Mouse (Mus musculus) forebrain, postnatal 0 days (tissue): ENCODE results near the gene Cox11. TPM values are rescaled to one million over a fixed set of nuclear protein-coding genes. Genes with fewer than 3 reads are reported as not detected.

Experiments used
- ATAC-seq: fragments of 200-750 bp; cut with Nextera tagmentation; 2 replicates; pipeline ENCODE4 v1.8.0; 2017; ENCODE audit warnings: mild to moderate bottlenecking, moderate library complexity
- DNase-seq: peaks from one replicate; pipeline ENCODE4 v3.0.0-alpha.2; 2015
- H3K27ac ChIP-seq: fragments of 300-500 bp; sonication (generic); 2 replicates; pipeline ENCODE4 v1.5.1; 2014; ENCODE audit warnings: low read depth, mild to moderate bottlenecking, antibody characterized with exemption, low read length, moderate library complexity, mixed read lengths
- H3K27me3 ChIP-seq: fragments of 300-500 bp; sonication (generic); 2 replicates; pipeline ENCODE4 v1.6.1; 2014; ENCODE audit warnings: mild to moderate bottlenecking, low read length, mixed read lengths; ENCODE audit not compliant: insufficient read depth
- H3K36me3 ChIP-seq: fragments of 300-500 bp; sonication (generic); 2 replicates; pipeline ENCODE4 v1.6.1; 2014; ENCODE audit warnings: mild to moderate bottlenecking, moderate library complexity; ENCODE audit not compliant: insufficient read depth
- H3K4me1 ChIP-seq: fragments of 300-500 bp; sonication (generic); 2 replicates; pipeline ENCODE4 v1.6.1; 2014; ENCODE audit warnings: antibody characterized with exemption; ENCODE audit not compliant: insufficient read depth
- H3K4me2 ChIP-seq: fragments of 300-500 bp; sonication (generic); 2 replicates; pipeline ENCODE4 v1.6.1; 2014; ENCODE audit warnings: low read depth, mild to moderate bottlenecking, moderate library complexity
- H3K4me3 ChIP-seq: fragments of 300-500 bp; sonication (generic); 2 replicates; pipeline ENCODE4 v1.5.1; 2014; ENCODE audit warnings: low read depth, low read length, mixed read lengths
- H3K9ac ChIP-seq: fragments of 300-500 bp; sonication (generic); 2 replicates; pipeline ENCODE4 v1.6.1; 2014; ENCODE audit warnings: mild to moderate bottlenecking
- H3K9me3 ChIP-seq: fragments of 300-500 bp; sonication (generic); 2 replicates; pipeline ENCODE4 v1.6.1; 2016; ENCODE audit warnings: low read length
- CTCF ChIP-seq: sonication (generic); IDR thresholded peaks from 2 replicates; pipeline ENCODE4 v1.5.1; 2016; ENCODE audit warnings: antibody characterized with exemption, control low read depth, low read depth
- WGBS: fragments of 180-500 bp; shearing (Covaris S2); extraction: QIAGEN DNeasy Blood & Tissue Kit; methylation state at CpG from one replicate; pipeline ENCODE4 v1.1.7; 2014; 5-methylcytosine and 5-hydroxymethylcytosine counted together
- polyA plus RNA-seq: library from polyadenylated mRNA; unstranded; fragments of >200 nt; fragmentation: Nextera tagmentation; extraction: Ambion mirVana; gene quantifications from 2 replicates; pipeline ENCODE4 v1.2.1, GENCODE M21; 2015
- total RNA-seq: library from RNA; depleted of rRNA; stranded (reverse); fragments of >200 nt; gene quantifications from 2 replicates; pipeline ENCODE4 v1.2.3, GENCODE M21; 2014; rRNA removed

The Cox11 gene
- total and polyA plus RNA-seq, 2 experiments from 2014 or later: 21.4 to 36.9 TPM

DNA sequence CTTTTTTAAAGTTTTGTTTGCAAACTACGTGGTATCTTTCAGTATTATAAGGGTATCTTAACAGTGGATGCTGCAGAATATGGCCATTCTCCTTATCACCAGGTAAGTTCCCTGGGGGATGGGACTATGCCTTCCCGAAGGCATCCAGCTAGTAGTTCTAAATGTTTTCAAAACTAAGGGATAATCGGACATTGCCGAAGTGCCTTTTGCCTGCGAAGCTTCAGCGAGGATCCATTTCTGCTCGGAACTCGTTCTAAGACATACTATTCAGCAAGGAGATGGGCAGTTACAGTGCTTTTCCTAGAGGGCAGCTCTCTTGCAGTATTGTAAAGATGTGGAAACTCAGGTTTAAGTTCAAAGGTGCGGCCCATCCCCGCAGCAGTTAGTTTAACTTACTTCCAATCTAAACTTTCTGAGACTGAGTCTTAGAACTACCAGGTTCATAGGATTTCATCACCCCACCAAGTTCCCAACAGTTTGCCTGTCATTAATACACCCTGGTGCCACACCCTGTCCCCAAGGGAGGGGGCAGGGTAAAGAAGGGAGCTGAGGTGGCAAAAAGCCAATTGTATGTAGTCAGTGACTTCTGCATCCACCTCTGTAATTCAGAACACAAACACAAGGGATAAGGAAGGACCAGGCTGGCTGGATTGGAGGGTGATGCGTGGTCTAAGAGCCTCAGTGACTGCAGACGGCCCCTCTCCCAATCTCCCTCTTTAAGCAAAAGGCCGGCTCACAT is 48.5 kb downstream of the Cox11 start:
- DNase-seq: no peak
- peak overlapping the region; percentile 87 for H3K4me2 ChIP-seq
- no peaks in the 10 kb centered on the region for H3K9me3 ChIP-seq
- no peak for TF ChIP-seq CTCF
- H3K27ac ChIP-seq: no peak overlapping the region
- 0 out of 2 replicates have a peak overlapping the region, but pooled peaks have one; percentile 58 for H3K9ac ChIP-seq
- H3K4me3 ChIP-seq: peak overlapping the region; percentile 62
- ATAC-seq: no peak
- H3K4me1 ChIP-seq: peaks cover 6% of the 10 kb centered on the region; the same call in 1 of the 2 replicates
- H3K36me3 ChIP-seq: no peaks in the 10 kb centered on the region
- 72% methylated on average over 13 of the region's 13 CpGs for WGBS
- H3K27me3 ChIP-seq: 0 out of 2 replicates have a peak, but pooled peaks cover 5% of the 10 kb centered on the region

DNA sequence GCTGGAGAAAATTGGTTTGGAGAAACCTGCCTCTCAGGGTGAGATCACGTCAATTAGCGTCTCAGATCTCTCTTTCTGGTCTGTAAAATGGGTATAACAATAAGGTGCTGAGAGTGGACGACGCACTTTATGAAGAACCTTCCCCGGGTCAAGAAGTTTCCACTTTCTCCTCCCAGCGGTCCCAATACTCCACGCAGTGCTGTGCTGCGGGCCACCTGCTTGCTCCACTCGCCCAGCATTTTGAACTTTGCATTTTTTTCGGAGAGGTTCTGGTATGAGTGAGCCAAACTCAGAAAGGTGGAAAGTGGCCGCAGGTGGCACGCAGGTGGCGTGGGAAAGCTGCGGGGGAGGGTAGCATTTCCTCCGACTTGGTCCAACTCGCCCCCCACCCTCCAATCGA is 49.1 kb downstream of the Cox11 start:
- H3K36me3 ChIP-seq: no peaks in the 10 kb centered on the region
- H3K27ac ChIP-seq: no peak overlapping the region
- ATAC-seq (peak; percentile 5; the same call in 1 of the 2 replicates), DNase-seq (no peak)
- no peak for TF ChIP-seq CTCF
- no peaks in the 10 kb centered on the region for H3K9me3 ChIP-seq
- peak overlapping the region; percentile 62 for H3K4me3 ChIP-seq
- 1% methylated on average over 17 of the region's 17 CpGs for WGBS
- H3K4me2 ChIP-seq: peak overlapping the region; percentile 87
- 0 out of 2 replicates have a peak, but pooled peaks cover 5% of the 10 kb centered on the region for H3K27me3 ChIP-seq
- peaks cover 6% of the 10 kb centered on the region; the same call in 1 of the 2 replicates for H3K4me1 ChIP-seq
- H3K9ac ChIP-seq: peak overlapping the region; percentile 58

DNA sequence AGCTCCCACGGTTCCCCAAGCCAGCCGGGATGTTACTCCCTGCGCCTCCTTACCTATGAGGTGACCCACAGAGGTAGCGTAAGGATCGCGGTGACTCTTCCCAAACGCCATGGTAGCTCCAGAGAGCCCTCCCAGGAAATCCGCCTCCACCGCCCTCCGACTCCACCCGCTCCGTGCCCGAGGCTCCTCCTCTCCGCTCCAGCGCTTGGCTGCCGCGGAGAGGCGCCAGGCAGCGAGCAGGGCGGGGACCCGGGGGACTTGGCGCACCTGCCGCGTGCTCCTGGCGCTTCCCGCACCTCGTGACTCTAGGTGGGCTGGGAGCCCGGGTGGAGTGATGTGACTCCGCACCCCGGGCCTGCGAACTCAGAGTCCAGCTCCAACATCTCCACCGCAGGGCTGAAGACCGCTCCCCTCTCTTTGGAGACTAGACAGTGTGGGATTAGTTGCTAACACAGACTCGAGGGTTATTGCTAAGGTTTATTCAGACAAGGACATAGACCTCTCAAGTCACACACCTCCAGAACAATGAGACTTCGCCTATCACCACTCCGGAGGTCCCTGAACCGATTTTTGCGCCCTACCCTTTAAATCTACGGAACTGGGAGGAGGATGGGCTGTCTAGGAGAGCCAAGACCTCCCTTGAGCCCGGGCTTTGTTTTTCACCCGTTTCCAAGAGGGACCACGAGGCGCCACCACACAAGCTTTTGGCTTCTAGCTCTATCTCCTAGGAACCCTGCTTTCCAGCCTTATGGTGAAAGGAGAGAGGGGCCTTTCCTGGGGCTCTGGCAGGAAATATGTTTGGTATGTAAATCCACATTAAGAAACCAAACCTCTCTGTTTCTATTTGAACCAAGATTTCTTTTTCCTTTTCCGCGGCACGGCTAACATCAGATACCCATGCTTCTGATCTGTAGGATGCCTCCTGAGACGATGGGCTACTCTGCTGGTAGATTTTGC is 49.8 kb downstream of the Cox11 start, which contains the start of gene Tom1l1:
Tom1l1 (minus strand) TSS at position 907 of the 957 bp plus-strand sequence.
- Histone ChIP-seq H3K9ac (peak within 1 kb of the TSS; percentile 58), H3K4me2 (peak within 1 kb of the TSS; percentile 87), H3K4me1 (peaks cover 6% of the 10 kb centered on the region; the same call in 1 of the 2 replicates), H3K27ac (peak within 1 kb of the TSS; percentile 54), H3K4me3 (peak within 1 kb of the TSS; percentile 62), H3K27me3 (0 out of 2 replicates have a peak, but pooled peaks cover 5% of the 10 kb centered on the region), H3K36me3 (no peaks in the 10 kb centered on the region), H3K9me3 (no peaks in the 10 kb centered on the region)
- ATAC-seq (peak; percentile 95), DNase-seq (peak; percentile 87)
- 0 out of 2 replicates have a peak, but pooled peaks have one; percentile 29 for TF ChIP-seq CTCF
- WGBS: 6% methylated on average over 47 of the region's 47 CpGs

DNA sequence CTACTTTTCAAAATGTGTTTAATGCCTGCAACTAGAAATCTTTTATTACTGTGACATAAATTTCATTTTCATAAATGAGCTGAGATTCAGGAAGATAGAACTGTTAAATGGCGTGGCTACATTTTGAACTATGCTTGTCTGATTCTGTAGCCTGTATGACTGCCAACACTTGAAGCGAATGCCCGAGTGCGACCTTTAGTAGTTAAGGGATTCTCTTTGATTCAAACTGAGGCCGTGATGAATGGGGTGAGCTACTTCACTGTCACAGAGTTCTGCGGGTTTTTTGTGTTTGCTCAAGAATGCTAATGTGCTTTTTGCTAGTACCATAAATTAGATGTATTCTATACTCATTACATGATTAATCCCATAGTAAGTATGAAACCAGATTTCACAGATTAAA is 52.4 kb downstream of the Cox11 start:
- ATAC-seq: no peak
- WGBS: 19% methylated on average over 6 of the region's 6 CpGs
- TF ChIP-seq CTCF: no peak
- Histone ChIP-seq H3K4me2 (no peak overlapping the region), H3K27me3 (0 out of 2 replicates have a peak, but pooled peaks cover 5% of the 10 kb centered on the region), H3K4me1 (peaks cover 6% of the 10 kb centered on the region; the same call in 1 of the 2 replicates), H3K36me3 (no peaks in the 10 kb centered on the region), H3K9ac (no peak overlapping the region), H3K27ac (no peak overlapping the region), H3K9me3 (no peaks in the 10 kb centered on the region), H3K4me3 (no peak overlapping the region)
- DNase-seq: no peak

DNA sequence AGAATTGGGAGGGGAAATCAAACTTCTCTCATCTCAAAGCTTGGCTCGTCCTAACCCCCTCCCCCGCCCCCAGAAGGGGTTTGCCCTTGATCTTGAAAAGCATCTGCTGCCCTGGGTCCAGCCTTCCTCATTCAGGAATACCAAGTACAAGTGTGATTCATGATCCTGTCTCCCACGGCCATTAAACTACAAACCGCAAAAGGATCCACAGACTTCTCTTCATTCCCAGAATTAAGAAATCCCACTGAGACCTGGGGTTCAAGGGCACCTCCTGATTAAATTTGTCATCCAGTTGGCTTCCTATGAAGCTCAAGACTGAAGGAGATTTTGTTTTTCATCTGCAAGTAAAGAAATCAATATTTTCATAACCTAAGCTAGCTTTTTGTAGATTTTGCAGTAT is 56.2 kb downstream of the Cox11 start:
- DNase-seq (no peak), ATAC-seq (no peak)
- Histone ChIP-seq H3K27ac (no peak overlapping the region), H3K4me3 (no peak overlapping the region), H3K9me3 (no peaks in the 10 kb centered on the region), H3K36me3 (no peaks in the 10 kb centered on the region), H3K4me2 (no peak overlapping the region), H3K9ac (no peak overlapping the region), H3K4me1 (no peaks in the 10 kb centered on the region), H3K27me3 (no peaks in the 10 kb centered on the region)
- TF ChIP-seq CTCF: no peak
- 78% methylated on average over 4 of the region's 4 CpGs for WGBS

Other genes starting within 250 kb of the Cox11 start
- gene Hlf, start 247.3 kb upstream of the Cox11 start, total RNA-seq: 5.7 and 6.8 TPM in 2 replicates
- gene Hlf, start 247.3 kb upstream of the Cox11 start, polyA plus RNA-seq: 5.5 and 9.7 TPM in 2 replicates
- 9.2 and 10.5 TPM in 2 replicates for gene Stxbp4, start 89 bp upstream of the Cox11 start, total RNA-seq
- 4.2 and 8.1 TPM in 2 replicates for gene Stxbp4, start 89 bp upstream of the Cox11 start, polyA plus RNA-seq
- gene Tom1l1, start 50.2 kb downstream of the Cox11 start, total RNA-seq: 11.5 and 12.5 TPM in 2 replicates
- gene Tom1l1, start 50.2 kb downstream of the Cox11 start, polyA plus RNA-seq: 12.5 and 16.2 TPM in 2 replicates